Mouse (Mus musculus): ENCODE data around the gene Pank1. TPM values are rescaled to one million over a fixed set of nuclear protein-coding genes. Genes with fewer than 3 reads are reported as not detected.

Gene Pank1
- total and polyA plus RNA-seq, 2 experiments from 2014 or later, result 6.6 to 13.9 TPM

DNA sequence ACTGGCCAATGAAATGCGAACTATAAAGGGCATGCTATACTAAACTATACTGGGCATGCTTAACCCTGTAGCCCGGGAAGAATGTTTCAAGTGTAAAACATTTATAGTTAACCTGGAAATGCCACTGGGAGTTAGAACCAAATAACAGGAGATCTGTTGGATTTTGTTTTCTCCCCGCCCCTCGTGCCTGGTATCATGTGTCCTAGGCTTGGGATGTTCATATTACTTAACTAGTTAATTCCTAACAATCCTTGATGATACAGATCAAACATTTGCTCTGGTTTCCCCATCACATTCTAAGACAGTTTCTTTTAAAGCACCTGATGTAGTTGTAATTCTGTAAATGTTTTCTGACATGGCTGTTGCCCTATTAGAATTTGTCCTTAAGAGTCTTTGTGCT lies 40.8 kb upstream of the Pank1 start:
- no peak for DNase-seq (ENCODE audit: low spot score)
- Histone ChIP-seq H3K9me3 (ENCODE audit: low read length) (no peaks in the 10 kb centered on the region), H3K9ac (replicated peaks; ENCODE audit: low read length, poor library complexity, severe bottlenecking) (no peak overlapping the region), H3K27ac (ENCODE audit: low read depth, low read length) (no peak overlapping the region), H3K4me3 (ENCODE audit: low read depth, low read length) (no peak overlapping the region), H3K36me3 (ENCODE audit: insufficient read depth, low read length) (no peaks in the 10 kb centered on the region), H3K27me3 (ENCODE audit: insufficient read depth, low read length) (no peaks in the 10 kb centered on the region), H3K4me2 (ENCODE audit: low read depth, low read length, poor library complexity, severe bottlenecking) (no peak overlapping the region), H3K4me1 (ENCODE audit: insufficient read depth, low read length) (no peaks in the 10 kb centered on the region)
- 89% methylated on average over 4 of the region's 4 CpGs for WGBS
- ATAC-seq (ENCODE audit: low FRiP score), result no peak
- TF ChIP-seq CTCF (IDR thresholded peaks at IDR 0.05), result no peak

DNA sequence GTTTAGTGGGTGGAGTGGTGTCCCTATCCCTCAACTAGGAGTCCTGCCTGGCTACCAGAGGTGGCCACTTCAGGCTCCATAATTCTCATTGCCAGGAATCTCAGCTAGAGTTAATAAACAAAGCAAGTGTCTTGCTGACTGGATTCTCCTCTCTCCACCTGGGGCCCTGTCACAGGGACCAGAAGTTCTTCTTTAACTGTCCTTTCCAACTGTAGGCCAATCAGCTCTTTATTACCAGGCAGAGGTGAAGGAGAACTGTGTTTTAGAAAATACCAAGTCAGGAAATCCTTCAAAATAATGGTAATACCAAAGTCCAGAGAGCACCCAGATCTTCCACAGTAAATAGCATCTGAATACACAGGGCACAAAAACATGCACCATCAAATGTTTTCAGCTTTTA lies 33.1 kb upstream of the Pank1 start:
- no peaks in the 10 kb centered on the region for H3K36me3 ChIP-seq (ENCODE audit: insufficient read depth, low read length)
- no peak overlapping the region for H3K4me2 ChIP-seq (ENCODE audit: low read depth, low read length, poor library complexity, severe bottlenecking)
- no peak overlapping the region for H3K9ac ChIP-seq (replicated peaks; ENCODE audit: low read length, poor library complexity, severe bottlenecking)
- no peak for TF ChIP-seq CTCF (IDR thresholded peaks at IDR 0.05)
- no peaks in the 10 kb centered on the region for H3K9me3 ChIP-seq (ENCODE audit: low read length)
- DNase-seq (ENCODE audit: low spot score) (no peak), ATAC-seq (ENCODE audit: low FRiP score) (no peak)
- no peaks in the 10 kb centered on the region for H3K4me1 ChIP-seq (ENCODE audit: insufficient read depth, low read length)
- no peak overlapping the region for H3K27ac ChIP-seq (ENCODE audit: low read depth, low read length)
- no peak overlapping the region for H3K4me3 ChIP-seq (ENCODE audit: low read depth, low read length)
- no peaks in the 10 kb centered on the region for H3K27me3 ChIP-seq (ENCODE audit: insufficient read depth, low read length)

DNA sequence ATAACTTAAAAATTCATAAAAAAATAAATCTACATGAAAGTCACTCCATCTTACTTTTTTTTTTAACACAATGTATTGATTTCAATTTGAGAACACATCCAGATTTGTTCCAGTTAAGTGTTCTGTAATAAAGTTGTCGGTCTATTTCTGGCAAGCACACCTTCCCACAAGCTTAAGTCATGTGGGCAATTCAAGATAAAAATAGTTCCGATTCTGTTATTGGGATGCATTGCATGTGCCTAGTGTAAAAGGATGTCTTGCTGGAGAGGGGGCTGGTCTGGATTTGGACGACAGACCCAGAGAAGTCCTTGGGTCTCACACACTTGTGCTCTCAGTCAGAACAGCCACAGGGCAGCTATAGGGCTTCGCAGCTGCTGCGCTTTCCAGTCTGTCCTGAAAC lies 27.5 kb upstream of the Pank1 start:
- TF ChIP-seq CTCF (IDR thresholded peaks at IDR 0.05), result no peak
- Histone ChIP-seq H3K9me3 (ENCODE audit: low read length) (no peaks in the 10 kb centered on the region), H3K27me3 (ENCODE audit: insufficient read depth, low read length) (no peaks in the 10 kb centered on the region), H3K4me3 (ENCODE audit: low read depth, low read length) (no peak overlapping the region), H3K9ac (replicated peaks; ENCODE audit: low read length, poor library complexity, severe bottlenecking) (no peak overlapping the region), H3K27ac (ENCODE audit: low read depth, low read length) (no peak overlapping the region), H3K36me3 (ENCODE audit: insufficient read depth, low read length) (no peaks in the 10 kb centered on the region), H3K4me1 (ENCODE audit: insufficient read depth, low read length) (no peaks in the 10 kb centered on the region), H3K4me2 (ENCODE audit: low read depth, low read length, poor library complexity, severe bottlenecking) (no peak overlapping the region)
- no peak for DNase-seq (ENCODE audit: low spot score)
- WGBS, result 83% methylated on average over 5 of the region's 5 CpGs
- ATAC-seq (ENCODE audit: low FRiP score), result no peak

DNA sequence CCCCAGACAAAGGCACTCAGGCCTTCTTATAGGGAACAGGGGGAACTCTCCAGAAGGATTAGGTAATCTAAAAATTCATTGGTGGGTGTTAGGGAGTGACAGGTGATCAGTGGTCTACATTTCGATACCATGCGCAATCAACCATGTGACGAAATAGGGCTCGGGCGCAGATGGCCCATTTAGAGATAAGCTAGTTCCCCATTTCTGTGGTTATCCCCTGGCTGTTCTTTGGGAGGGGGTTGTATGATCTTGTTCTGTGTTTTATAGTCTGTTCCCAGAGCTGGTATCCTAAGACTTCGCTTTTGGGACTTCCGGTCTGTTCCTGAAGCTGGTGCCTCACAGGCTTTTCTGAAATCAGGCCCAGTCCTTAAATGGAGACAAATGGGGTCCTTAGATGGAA lies 26.2 kb upstream of the Pank1 start:
- Histone ChIP-seq H3K9ac (replicated peaks; ENCODE audit: low read length, poor library complexity, severe bottlenecking) (no peak overlapping the region), H3K9me3 (ENCODE audit: low read length) (no peaks in the 10 kb centered on the region), H3K4me3 (ENCODE audit: low read depth, low read length) (no peak overlapping the region), H3K27ac (ENCODE audit: low read depth, low read length) (no peak overlapping the region), H3K4me2 (ENCODE audit: low read depth, low read length, poor library complexity, severe bottlenecking) (no peak overlapping the region), H3K4me1 (ENCODE audit: insufficient read depth, low read length) (no peaks in the 10 kb centered on the region), H3K36me3 (ENCODE audit: insufficient read depth, low read length) (no peaks in the 10 kb centered on the region), H3K27me3 (ENCODE audit: insufficient read depth, low read length) (no peaks in the 10 kb centered on the region)
- no peak for ATAC-seq (ENCODE audit: low FRiP score)
- no peak for TF ChIP-seq CTCF (IDR thresholded peaks at IDR 0.05)
- DNase-seq (ENCODE audit: low spot score), result no peak
- WGBS, result 94% methylated on average over 7 of the region's 7 CpGs

DNA sequence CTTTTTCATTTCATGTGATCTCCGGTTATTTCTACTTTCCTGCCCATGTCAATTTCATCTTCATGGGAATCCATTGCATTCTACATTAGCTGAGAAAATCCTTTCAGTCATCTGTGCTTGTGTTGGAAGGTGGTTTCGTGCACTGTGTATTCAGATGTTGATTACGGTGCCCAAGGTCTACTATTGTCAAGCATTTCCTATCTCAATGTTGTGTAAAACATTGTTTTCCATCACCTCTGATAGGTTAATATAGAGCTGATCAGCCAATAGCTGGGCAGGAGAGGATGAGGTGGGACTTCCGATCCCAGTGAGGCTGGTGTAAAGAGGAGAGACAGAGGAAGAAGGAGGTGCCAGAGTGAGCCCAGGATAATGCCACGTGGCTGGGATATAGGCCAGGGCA lies 24.8 kb upstream of the Pank1 start:
- Histone ChIP-seq H3K9me3 (ENCODE audit: low read length) (no peaks in the 10 kb centered on the region), H3K27me3 (ENCODE audit: insufficient read depth, low read length) (no peaks in the 10 kb centered on the region), H3K27ac (ENCODE audit: low read depth, low read length) (no peak overlapping the region), H3K4me2 (ENCODE audit: low read depth, low read length, poor library complexity, severe bottlenecking) (no peak overlapping the region), H3K4me1 (ENCODE audit: insufficient read depth, low read length) (no peaks in the 10 kb centered on the region), H3K4me3 (ENCODE audit: low read depth, low read length) (no peak overlapping the region), H3K9ac (replicated peaks; ENCODE audit: low read length, poor library complexity, severe bottlenecking) (no peak overlapping the region), H3K36me3 (ENCODE audit: insufficient read depth, low read length) (no peaks in the 10 kb centered on the region)
- ATAC-seq (ENCODE audit: low FRiP score) (no peak), DNase-seq (ENCODE audit: low spot score) (no peak)
- no peak for TF ChIP-seq CTCF (IDR thresholded peaks at IDR 0.05)
- WGBS, result 81% methylated on average over 5 of the region's 5 CpGs

DNA sequence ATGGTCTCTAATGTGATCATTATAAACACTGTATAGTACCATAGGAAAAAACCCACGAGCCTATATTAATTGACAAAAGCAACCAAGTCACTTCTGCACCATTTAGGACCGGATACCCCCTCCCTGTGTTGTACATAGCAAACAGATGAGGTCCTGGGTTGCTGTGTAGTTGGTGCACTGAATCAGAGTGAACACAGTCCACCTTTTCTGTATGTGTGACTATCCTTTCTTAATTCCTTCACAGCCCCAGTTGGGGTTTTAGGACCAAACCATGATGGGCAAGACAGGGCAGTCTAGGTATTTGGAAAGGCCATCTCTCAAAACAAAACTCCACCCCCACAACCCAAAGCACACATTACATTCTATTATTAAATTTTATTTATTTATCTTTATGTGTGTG lies 22.5 kb upstream of the Pank1 start:
- H3K4me2 ChIP-seq (ENCODE audit: low read depth, low read length, poor library complexity, severe bottlenecking), result no peak overlapping the region
- no peak for TF ChIP-seq CTCF (IDR thresholded peaks at IDR 0.05)
- no peaks in the 10 kb centered on the region for H3K36me3 ChIP-seq (ENCODE audit: insufficient read depth, low read length)
- 89% methylated on average over 2 of the region's 2 CpGs for WGBS
- H3K9ac ChIP-seq (replicated peaks; ENCODE audit: low read length, poor library complexity, severe bottlenecking), result no peak overlapping the region
- H3K27ac ChIP-seq (ENCODE audit: low read depth, low read length), result no peak overlapping the region
- DNase-seq (ENCODE audit: low spot score) (no peak), ATAC-seq (ENCODE audit: low FRiP score) (no peak)
- H3K27me3 ChIP-seq (ENCODE audit: insufficient read depth, low read length), result no peaks in the 10 kb centered on the region
- H3K4me1 ChIP-seq (ENCODE audit: insufficient read depth, low read length), result no peaks in the 10 kb centered on the region
- H3K9me3 ChIP-seq (ENCODE audit: low read length), result no peaks in the 10 kb centered on the region
- H3K4me3 ChIP-seq (ENCODE audit: low read depth, low read length), result no peak overlapping the region

DNA sequence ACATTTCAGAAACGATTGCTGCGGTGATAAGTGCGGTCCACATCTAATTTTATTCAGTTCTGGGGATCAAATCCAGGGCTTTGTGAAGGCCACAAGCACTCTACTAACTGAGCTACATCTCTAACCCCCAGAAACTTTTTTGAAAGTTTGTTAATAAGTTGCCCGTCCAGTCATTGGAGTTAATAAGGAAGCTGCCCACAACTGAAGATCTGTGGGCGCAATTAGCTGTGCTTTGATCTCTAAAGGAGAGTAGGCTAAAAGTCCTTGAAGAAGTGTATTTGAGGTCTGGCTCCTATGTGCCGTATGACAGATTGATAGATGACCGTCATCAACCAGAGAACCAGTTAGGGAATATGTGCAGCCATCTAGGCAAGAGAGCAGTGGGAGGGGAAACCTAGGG lies 22.0 kb upstream of the Pank1 start:
- no peaks in the 10 kb centered on the region for H3K4me1 ChIP-seq (ENCODE audit: insufficient read depth, low read length)
- H3K9me3 ChIP-seq (ENCODE audit: low read length), result no peaks in the 10 kb centered on the region
- WGBS, result 96% methylated on average over 7 of the region's 7 CpGs
- no peak for TF ChIP-seq CTCF (IDR thresholded peaks at IDR 0.05)
- no peak overlapping the region for H3K27ac ChIP-seq (ENCODE audit: low read depth, low read length)
- no peaks in the 10 kb centered on the region for H3K27me3 ChIP-seq (ENCODE audit: insufficient read depth, low read length)
- no peaks in the 10 kb centered on the region for H3K36me3 ChIP-seq (ENCODE audit: insufficient read depth, low read length)
- no peak overlapping the region for H3K4me2 ChIP-seq (ENCODE audit: low read depth, low read length, poor library complexity, severe bottlenecking)
- H3K9ac ChIP-seq (replicated peaks; ENCODE audit: low read length, poor library complexity, severe bottlenecking), result no peak overlapping the region
- ATAC-seq (ENCODE audit: low FRiP score) (no peak), DNase-seq (ENCODE audit: low spot score) (no peak)
- no peak overlapping the region for H3K4me3 ChIP-seq (ENCODE audit: low read depth, low read length)

Data from midbrain, postnatal 0 days (tissue).